Mouse (Mus musculus) stomach, postnatal 0 days (tissue): Measurements from ENCODE around the gene Lhfpl5. TPM values are rescaled to one million over a fixed set of nuclear protein-coding genes. Genes with fewer than 3 reads are reported as not detected.

Source experiments
- ATAC-seq: fragments of 200-750 bp; cut with Nextera tagmentation; 2 replicates; pipeline ENCODE4 v1.8.0; 2017; ENCODE audit not compliant: low FRiP score, low TSS enrichment
- DNase-seq: peaks from one replicate; pipeline ENCODE4 v3.0.0-alpha.2; 2016; ENCODE audit warnings: low spot score
- H3K27ac ChIP-seq: fragments of 300-500 bp; sonication (generic); replicated peaks from 2 replicates; pipeline ENCODE4 v1.5.1; 2014; ENCODE audit warnings: mild to moderate bottlenecking, control low read depth
- H3K27me3 ChIP-seq: fragments of 300-500 bp; sonication (generic); 2 replicates; pipeline ENCODE4 v1.6.1; 2014; ENCODE audit warnings: low read length; ENCODE audit not compliant: control insufficient read depth, insufficient read depth
- H3K36me3 ChIP-seq: fragments of 300-500 bp; sonication (generic); 2 replicates; pipeline ENCODE4 v1.6.1; 2014; ENCODE audit warnings: low read length, mixed read lengths; ENCODE audit not compliant: control insufficient read depth, insufficient read depth
- H3K4me1 ChIP-seq: fragments of 300-500 bp; sonication (generic); replicated peaks from 2 replicates; pipeline ENCODE4 v1.6.1; 2014; ENCODE audit warnings: antibody characterized with exemption; ENCODE audit not compliant: control insufficient read depth, insufficient read depth
- H3K4me2 ChIP-seq: fragments of 300-500 bp; sonication (generic); replicated peaks from 2 replicates; pipeline ENCODE4 v1.6.1; 2014; ENCODE audit warnings: low read depth, mild to moderate bottlenecking, control low read depth, moderate library complexity
- H3K4me3 ChIP-seq: fragments of 300-500 bp; sonication (generic); 2 replicates; pipeline ENCODE4 v1.5.1; 2014; ENCODE audit warnings: low read depth, low read length, control low read depth
- H3K9ac ChIP-seq: fragments of 300-500 bp; sonication (generic); 2 replicates; pipeline ENCODE4 v1.6.1; 2014; ENCODE audit warnings: mild to moderate bottlenecking, low read length, control low read depth, mixed read lengths
- H3K9me3 ChIP-seq: fragments of 300-500 bp; sonication (generic); 2 replicates; pipeline ENCODE4 v1.6.1; 2016; ENCODE audit warnings: low read length; ENCODE audit not compliant: control insufficient read depth
- CTCF ChIP-seq: IDR thresholded peaks from 2 replicates; pipeline ENCODE4 v1.5.1; 2016; ENCODE audit warnings: antibody characterized with exemption, low read depth, mild to moderate bottlenecking, moderate library complexity
- EP300 ChIP-seq: optimal IDR thresholded peaks from 2 replicates; pipeline ENCODE3; 2016; ENCODE audit warnings: antibody characterized with exemption
- WGBS: fragments of 180-500 bp; shearing (Covaris S2); extraction: QIAGEN DNeasy Blood & Tissue Kit; methylation state at CpG from one replicate; pipeline ENCODE4 v1.1.7; 2014; 5-methylcytosine and 5-hydroxymethylcytosine counted together
- polyA plus RNA-seq: library from polyadenylated mRNA; unstranded; fragments of >200 nt; fragmentation: Nextera tagmentation; extraction: Ambion mirVana; gene quantifications from 2 replicates; pipeline ENCODE4 v1.2.1, GENCODE M21; 2015

The Lhfpl5 gene
- polyA plus RNA-seq, 1 experiment from 2014 or later, result 0.98 TPM

- Histone ChIP-seq H3K4me2 (no peak overlapping the region), H3K27me3 (no peaks in the 10 kb centered on the region), H3K4me1 (no peaks in the 10 kb centered on the region; the same call in 1 of the 2 replicates), H3K36me3 (no peaks in the 10 kb centered on the region), H3K9ac (no peak overlapping the region), H3K4me3 (no peak overlapping the region), H3K9me3 (no peaks in the 10 kb centered on the region), H3K27ac (peak overlapping the region; percentile 45)
- peak; percentile 75 for DNase-seq
- TF ChIP-seq CTCF (no peak), EP300 (no peak)
- ATAC-seq, result peak; percentile 69
- 37% methylated on average over 7 of the region's 7 CpGs for WGBS
Observed at GRCm38 (mm10) chr17:28561613-28562012, 13.8 kb upstream of the Lhfpl5 start.

- no peak for ATAC-seq
Observed at GRCm38 (mm10) chr17:28565181-28565580, 10.3 kb upstream of the Lhfpl5 start.

GRCm38 (mm10) chr17:28567541-28567940, 7.9 kb upstream of the Lhfpl5 start:
- TF ChIP-seq CTCF (no peak), EP300 (no peak)
- Histone ChIP-seq H3K27me3 (no peaks in the 10 kb centered on the region), H3K4me2 (no peak overlapping the region), H3K27ac (no peak overlapping the region), H3K9me3 (no peaks in the 10 kb centered on the region), H3K4me1 (no peaks in the 10 kb centered on the region), H3K9ac (no peak overlapping the region), H3K36me3 (no peaks in the 10 kb centered on the region), H3K4me3 (no peak overlapping the region)
- 30% methylated on average over 3 of the region's 3 CpGs for WGBS
- DNase-seq (no peak), ATAC-seq (no peak)

More at GRCm38 (mm10) chr17:28565181-28565580, 10.3 kb upstream of the Lhfpl5 start:
- no peak for TF ChIP-seq EP300
- H3K27ac ChIP-seq, result no peak overlapping the region
- no peak overlapping the region for H3K9ac ChIP-seq
- no peaks in the 10 kb centered on the region for H3K4me1 ChIP-seq
- H3K27me3 ChIP-seq, result no peaks in the 10 kb centered on the region
- H3K36me3 ChIP-seq, result no peaks in the 10 kb centered on the region
- H3K4me2 ChIP-seq, result no peak overlapping the region
- H3K4me3 ChIP-seq, result no peak overlapping the region
- DNase-seq, result no peak
- H3K9me3 ChIP-seq, result no peaks in the 10 kb centered on the region

- Histone ChIP-seq H3K9me3 (no peaks in the 10 kb centered on the region), H3K27ac (no peak overlapping the region), H3K4me3 (no peak overlapping the region), H3K27me3 (no peaks in the 10 kb centered on the region), H3K4me2 (no peak overlapping the region), H3K9ac (no peak overlapping the region), H3K36me3 (no peaks in the 10 kb centered on the region), H3K4me1 (no peaks in the 10 kb centered on the region)
- ATAC-seq (no peak), DNase-seq (no peak)
- 65% methylated on average over 3 of the region's 3 CpGs for WGBS
- TF ChIP-seq CTCF (no peak), EP300 (no peak)
Observed at GRCm38 (mm10) chr17:28571868-28572267, 3.6 kb upstream of the Lhfpl5 start.

- 76% methylated on average over 7 of the region's 7 CpGs for WGBS
- H3K9me3 ChIP-seq, result no peaks in the 10 kb centered on the region
- no peaks in the 10 kb centered on the region for H3K36me3 ChIP-seq
- no peaks in the 10 kb centered on the region for H3K4me1 ChIP-seq
- no peaks in the 10 kb centered on the region for H3K27me3 ChIP-seq
- TF ChIP-seq EP300, result no peak
- no peak for TF ChIP-seq CTCF
- no peak for ATAC-seq
- H3K27ac ChIP-seq, result no peak overlapping the region
- no peak overlapping the region for H3K9ac ChIP-seq
- no peak overlapping the region for H3K4me2 ChIP-seq
- H3K4me3 ChIP-seq, result no peak overlapping the region
- DNase-seq, result no peak
Observed at GRCm38 (mm10) chr17:28572521-28572920, 2.9 kb upstream of the Lhfpl5 start.

- no peaks in the 10 kb centered on the region for H3K36me3 ChIP-seq
- no peaks in the 10 kb centered on the region for H3K27me3 ChIP-seq
- DNase-seq, result no peak
- TF ChIP-seq EP300 (no peak), CTCF (no peak)
- H3K27ac ChIP-seq, result no peak overlapping the region
- WGBS, result 80% methylated on average over 6 of the region's 6 CpGs
- no peaks in the 10 kb centered on the region for H3K9me3 ChIP-seq
- no peaks in the 10 kb centered on the region for H3K4me1 ChIP-seq
- H3K4me3 ChIP-seq, result no peak overlapping the region
- no peak overlapping the region for H3K9ac ChIP-seq
- no peak for ATAC-seq
- H3K4me2 ChIP-seq, result no peak overlapping the region
Observed at GRCm38 (mm10) chr17:28572941-28573340, 2.5 kb upstream of the Lhfpl5 start.
